Mouse (Mus musculus) forebrain, embryonic 10.5 days (tissue): Measurements from ENCODE around the gene Rab40c. TPM values are rescaled to one million over a fixed set of nuclear protein-coding genes. Genes with fewer than 3 reads are reported as not detected.
"Not testable (repeated sequence)": the region's sequence is repeated elsewhere in the genome, so short reads cannot be mapped to it uniquely, and the experiment has no call there.

ENCODE experiments used
- DNase-seq: peaks from one replicate; pipeline ENCODE4 v3.0.0-alpha.2; 2017; ENCODE audit warnings: low spot score; ENCODE audit errors: extremely low spot score
- H3K27ac ChIP-seq: fragments of 300-500 bp; sonication (generic); 2 replicates; pipeline ENCODE4 v1.5.1; 2016; ENCODE audit warnings: mild to moderate bottlenecking
- H3K27me3 ChIP-seq: fragments of 300-500 bp; sonication (generic); 2 replicates; pipeline ENCODE4 v1.6.1; 2016; ENCODE audit warnings: mild to moderate bottlenecking; ENCODE audit not compliant: poor library complexity, severe bottlenecking
- H3K36me3 ChIP-seq: fragments of 300-500 bp; sonication (generic); replicated peaks from 2 replicates; pipeline ENCODE4 v1.6.1; 2016; ENCODE audit warnings: mild to moderate bottlenecking, moderate library complexity
- H3K4me1 ChIP-seq: fragments of 300-500 bp; sonication (generic); 2 replicates; pipeline ENCODE4 v1.6.1; 2016
- H3K4me3 ChIP-seq: fragments of 300-500 bp; sonication (generic); 2 replicates; pipeline ENCODE4 v1.5.1; 2016; ENCODE audit warnings: mild to moderate bottlenecking, moderate library complexity
- H3K9me3 ChIP-seq: fragments of 300-500 bp; sonication (generic); 2 replicates; pipeline ENCODE4 v1.6.1; 2016; ENCODE audit warnings: mild to moderate bottlenecking, moderate library complexity
- WGBS: fragments of 180-500 bp; shearing (Covaris S2); methylation state at CpG from one replicate; pipeline ENCODE4 v1.1.7; 2016; 5-methylcytosine and 5-hydroxymethylcytosine counted together
- polyA plus RNA-seq: library from polyadenylated mRNA; unstranded; fragments of >200 nt; fragmentation: Nextera tagmentation; extraction: Ambion mirVana; gene quantifications from 2 replicates; pipeline ENCODE4 v1.2.1, GENCODE M21; 2016

Rab40c gene
- polyA plus RNA-seq, 1 experiment from 2014 or later: 29.4 TPM

GRCm38 (mm10) chr17:25875171-25876136 is 44.1 kb downstream of the Rab40c start:
- Histone ChIP-seq H3K27ac (peak overlapping the region; percentile 94), H3K4me1 (peaks cover 56% of the 10 kb centered on the region), H3K4me3 (peak overlapping the region; percentile 85), H3K27me3 (no peaks in the 10 kb centered on the region), H3K9me3 (no peaks in the 10 kb centered on the region), H3K36me3 (peaks cover 33% of the 10 kb centered on the region)
- DNase-seq: peak; percentile 91
- under 1% methylated on average over 59 of the region's 59 CpGs for WGBS

GRCm38 (mm10) chr17:25874721-25875170 is 44.8 kb downstream of the Rab40c start, which contains the start of gene Mettl26:
Gene Mettl26, plus strand, starts transcription at chr17:25875074.
- Histone ChIP-seq H3K4me1 (peaks cover 49% of the 10 kb centered on the region), H3K27me3 (no peaks in the 10 kb centered on the region), H3K36me3 (peaks cover 31% of the 10 kb centered on the region), H3K27ac (peak within 1 kb of the TSS; percentile 94), H3K9me3 (no peaks in the 10 kb centered on the region), H3K4me3 (peak within 1 kb of the TSS; percentile 85)
- WGBS: under 1% methylated on average over 25 of the region's 25 CpGs
- peak; percentile 93 for DNase-seq

- peak; percentile 38 for DNase-seq
- peak overlapping the region; percentile 94 for H3K27ac ChIP-seq
- H3K36me3 ChIP-seq: peaks cover 26% of the 10 kb centered on the region
- WGBS: 6% methylated on average over 14 of the region's 14 CpGs
- peak overlapping the region; percentile 85 for H3K4me3 ChIP-seq
- peaks cover 48% of the 10 kb centered on the region for H3K4me1 ChIP-seq
- no peaks in the 10 kb centered on the region for H3K27me3 ChIP-seq
- no peaks in the 10 kb centered on the region for H3K9me3 ChIP-seq
Observed at GRCm38 (mm10) chr17:25874148-25874720, 45.3 kb downstream of the Rab40c start.

DNA sequence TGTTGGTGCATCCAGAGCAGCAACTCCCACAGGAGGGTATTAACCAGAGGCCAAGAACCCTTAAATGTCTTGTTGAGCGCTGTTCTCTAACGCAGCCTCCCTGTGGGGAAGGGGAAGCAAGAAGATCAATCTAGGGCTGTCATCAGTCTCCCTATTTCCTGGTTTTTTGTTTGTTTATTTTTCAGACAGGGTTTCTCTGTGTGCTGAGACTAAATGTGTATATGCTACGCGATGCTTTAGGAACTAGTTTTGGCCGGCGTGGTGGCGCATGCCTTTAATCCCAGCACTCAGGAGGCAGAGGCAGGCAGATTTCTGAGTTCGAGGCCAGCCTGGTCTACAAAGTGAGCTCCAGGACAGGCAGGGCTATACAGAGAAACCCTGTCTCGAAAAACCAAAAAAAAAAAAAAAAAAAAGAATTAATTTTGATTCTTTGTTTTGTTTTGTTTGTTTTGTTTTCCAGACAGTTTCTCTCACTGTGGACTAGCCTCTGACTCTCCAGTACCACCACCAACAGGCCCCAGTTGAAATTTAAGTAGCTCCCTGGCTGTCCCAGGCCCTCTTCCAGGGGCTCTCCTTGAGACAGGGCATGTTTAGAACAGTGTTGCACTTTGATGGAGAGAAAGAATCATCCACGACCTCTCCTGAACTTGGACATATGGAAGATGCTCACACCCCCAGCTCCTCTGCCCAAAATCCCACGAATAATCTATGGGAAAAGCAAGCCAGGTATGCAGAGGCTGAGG is 46.0 kb downstream of the Rab40c start:
- Histone ChIP-seq H3K4me1 (peaks cover 48% of the 10 kb centered on the region), H3K27me3 (no peaks in the 10 kb centered on the region), H3K9me3 (no peaks in the 10 kb centered on the region), H3K4me3 (peak overlapping the region; percentile 85), H3K36me3 (peaks cover 19% of the 10 kb centered on the region), H3K27ac (peak overlapping the region; percentile 94)
- WGBS: 79% methylated on average over 11 of the region's 11 CpGs
- DNase-seq: no peak

DNA sequence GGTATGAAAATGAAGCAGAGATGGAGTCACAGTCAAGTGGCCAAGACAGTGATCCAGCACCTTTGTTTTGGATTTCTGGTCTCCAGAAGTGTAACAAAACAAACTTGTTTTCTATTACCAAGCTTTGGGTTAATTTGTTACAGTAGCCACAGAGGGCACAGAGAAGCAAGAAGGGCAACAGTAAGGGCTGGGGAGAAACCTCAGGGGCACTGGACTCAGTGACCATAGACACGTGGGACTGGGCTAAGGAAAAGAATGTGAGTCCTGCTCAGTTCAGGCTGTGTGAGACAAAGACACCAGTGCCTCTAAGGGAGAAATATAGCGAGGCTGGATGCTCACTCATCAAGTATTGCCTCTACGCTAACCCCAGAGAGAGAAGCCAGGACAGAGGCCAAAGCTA is 46.9 kb downstream of the Rab40c start:
- no peak for DNase-seq
- Histone ChIP-seq H3K27me3 (no peaks in the 10 kb centered on the region), H3K36me3 (peaks cover 10% of the 10 kb centered on the region), H3K4me1 (peaks cover 51% of the 10 kb centered on the region), H3K27ac (no peak overlapping the region), H3K4me3 (no peak overlapping the region), H3K9me3 (no peaks in the 10 kb centered on the region)
- WGBS: 88% methylated on average over 3 of the region's 3 CpGs

- not testable (repeated sequence) for H3K9me3 ChIP-seq
Observed at GRCm38 (mm10) chr17:25871566-25871965, 48.0 kb downstream of the Rab40c start.

GRCm38 (mm10) chr17:25869954-25870353 is 49.6 kb downstream of the Rab40c start:
- no peak overlapping the region for H3K27ac ChIP-seq
- H3K9me3 ChIP-seq: no peaks in the 10 kb centered on the region
- H3K4me1 ChIP-seq: peaks cover 52% of the 10 kb centered on the region
- DNase-seq: no peak
- no peaks in the 10 kb centered on the region for H3K27me3 ChIP-seq
- 90% methylated on average over 2 of the region's 2 CpGs for WGBS
- no peaks in the 10 kb centered on the region; the same call in 1 of the 2 replicates for H3K36me3 ChIP-seq
- H3K4me3 ChIP-seq: no peak overlapping the region

More at GRCm38 (mm10) chr17:25871566-25871965, 48.0 kb downstream of the Rab40c start:
- not testable (repeated sequence) for H3K27ac ChIP-seq, H3K4me3 ChIP-seq, DNase-seq, H3K36me3 ChIP-seq, H3K27me3 ChIP-seq
- peaks cover 52% of the 10 kb centered on the region for H3K4me1 ChIP-seq

- Histone ChIP-seq H3K4me3 (no peak overlapping the region), H3K9me3 (no peaks in the 10 kb centered on the region), H3K4me1 (peaks cover 50% of the 10 kb centered on the region), H3K27me3 (no peaks in the 10 kb centered on the region), H3K27ac (no peak overlapping the region), H3K36me3 (no peaks in the 10 kb centered on the region; the same call in 1 of the 2 replicates)
- 84% methylated on average over 8 of the region's 8 CpGs for WGBS
- DNase-seq: no peak
Observed at GRCm38 (mm10) chr17:25869498-25869897, 50.0 kb downstream of the Rab40c start.

GRCm38 (mm10) chr17:25868601-25869191 is 50.8 kb downstream of the Rab40c start, which contains the start of gene Mcrip2:
Gene Mcrip2, minus strand, starts transcription at chr17:25868764.
- H3K27ac ChIP-seq: peak within 1 kb of the TSS; percentile 82
- no peaks in the 10 kb centered on the region for H3K9me3 ChIP-seq
- peaks cover 5% of the 10 kb centered on the region; the same call in 1 of the 2 replicates for H3K36me3 ChIP-seq
- DNase-seq: peak; percentile 79
- peaks cover 42% of the 10 kb centered on the region for H3K4me1 ChIP-seq
- under 1% methylated on average over 24 of the region's 24 CpGs for WGBS
- H3K27me3 ChIP-seq: no peaks in the 10 kb centered on the region
- peak within 1 kb of the TSS; percentile 90 for H3K4me3 ChIP-seq

- DNase-seq: peak; percentile 58
- Histone ChIP-seq H3K4me3 (peak overlapping the region; percentile 90), H3K9me3 (no peaks in the 10 kb centered on the region), H3K27ac (peak overlapping the region; percentile 82), H3K4me1 (peaks cover 41% of the 10 kb centered on the region), H3K27me3 (no peaks in the 10 kb centered on the region), H3K36me3 (peaks cover 5% of the 10 kb centered on the region; the same call in 1 of the 2 replicates)
- under 1% methylated on average over 42 of the region's 42 CpGs for WGBS
Observed at GRCm38 (mm10) chr17:25867836-25868600, 51.5 kb downstream of the Rab40c start.

DNA sequence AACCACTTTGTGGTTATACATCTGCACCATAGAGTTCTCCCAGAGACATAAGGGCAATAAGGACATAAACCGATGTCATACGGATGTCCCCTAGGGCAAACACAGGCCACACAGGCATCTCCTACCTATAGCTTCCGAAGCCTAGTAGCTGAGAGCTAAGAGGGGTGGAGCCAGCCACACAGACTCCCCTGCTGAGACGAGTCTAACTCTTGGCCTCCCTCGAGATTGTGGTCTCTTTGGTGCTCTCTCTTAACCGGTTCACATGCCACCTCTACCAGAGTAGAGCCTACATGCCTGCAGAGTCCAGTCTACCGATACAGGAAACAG is 52.1 kb downstream of the Rab40c start:
- DNase-seq: no peak
- peak overlapping the region; percentile 90 for H3K4me3 ChIP-seq
- H3K27ac ChIP-seq: peak overlapping the region; percentile 82
- no peaks in the 10 kb centered on the region for H3K9me3 ChIP-seq
- no peaks in the 10 kb centered on the region for H3K27me3 ChIP-seq
- peaks cover 5% of the 10 kb centered on the region; the same call in 1 of the 2 replicates for H3K36me3 ChIP-seq
- H3K4me1 ChIP-seq: peaks cover 41% of the 10 kb centered on the region
- WGBS: 17% methylated on average over 7 of the region's 7 CpGs
